Mouse (Mus musculus): ENCODE measurements around the gene 4933402N03Rik. TPM values are rescaled to one million over a fixed set of nuclear protein-coding genes. Genes with fewer than 3 reads are reported as not detected.

4933402N03Rik gene
- polyA plus RNA-seq, 1 experiment, result not detected

DNA sequence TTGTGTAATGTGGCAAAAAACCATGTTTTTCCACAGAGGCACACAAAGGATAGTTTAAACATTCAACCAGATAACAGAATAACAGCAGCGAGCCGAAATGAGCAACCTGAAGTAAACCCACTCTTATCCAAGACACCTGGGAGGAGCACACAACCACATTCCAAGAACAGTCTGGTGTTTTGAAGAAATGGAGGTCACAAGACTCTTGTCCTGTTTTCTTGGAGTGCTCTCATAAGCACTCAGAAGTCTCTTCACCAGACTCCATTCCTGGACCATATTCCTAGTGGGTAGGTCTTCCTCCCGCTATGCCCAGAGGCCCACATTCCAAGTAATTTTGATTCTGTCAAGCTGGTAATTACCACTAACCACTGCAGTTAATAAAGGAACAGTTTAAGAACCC, 4.1 kb upstream of the 4933402N03Rik start:
- Histone ChIP-seq H3K4me3 (ENCODE audit: insufficient read depth, low read depth, low read length) (no peak overlapping the region), H3K27ac (ENCODE audit: insufficient read depth, low read depth, low read length) (no peak overlapping the region), H3K4me1 (ENCODE audit: control insufficient read depth, insufficient read depth, low read length) (no peaks in the 10 kb centered on the region)
- TF ChIP-seq POLR2A (IDR thresholded peaks at IDR 0.05; ENCODE audit: insufficient read depth, low read depth, low read length) (no peak), CTCF (IDR thresholded peaks at IDR 0.05; ENCODE audit: insufficient read depth, low read depth, low read length) (no peak)
- WGBS, result 65% methylated on average over 3 of the region's 3 CpGs

GRCm38 (mm10) chr7:131133181-131133580, 12.9 kb downstream of the 4933402N03Rik start:
- WGBS, result 63% methylated on average over 3 of the region's 3 CpGs
- no peak overlapping the region for H3K4me3 ChIP-seq (ENCODE audit: insufficient read depth, low read depth, low read length)
- no peaks in the 10 kb centered on the region for H3K4me1 ChIP-seq (ENCODE audit: control insufficient read depth, insufficient read depth, low read length)
- no peak overlapping the region for H3K27ac ChIP-seq (ENCODE audit: insufficient read depth, low read depth, low read length)
- no peak for TF ChIP-seq POLR2A (IDR thresholded peaks at IDR 0.05; ENCODE audit: insufficient read depth, low read depth, low read length)
- TF ChIP-seq CTCF (IDR thresholded peaks at IDR 0.05; ENCODE audit: insufficient read depth, low read depth, low read length), result no peak

- WGBS, result 75% methylated on average over 12 of the region's 12 CpGs
- no peak overlapping the region for H3K4me3 ChIP-seq (ENCODE audit: insufficient read depth, low read depth, low read length)
Measured at GRCm38 (mm10) chr7:131130021-131130420, 16.1 kb downstream of the 4933402N03Rik start.

DNA sequence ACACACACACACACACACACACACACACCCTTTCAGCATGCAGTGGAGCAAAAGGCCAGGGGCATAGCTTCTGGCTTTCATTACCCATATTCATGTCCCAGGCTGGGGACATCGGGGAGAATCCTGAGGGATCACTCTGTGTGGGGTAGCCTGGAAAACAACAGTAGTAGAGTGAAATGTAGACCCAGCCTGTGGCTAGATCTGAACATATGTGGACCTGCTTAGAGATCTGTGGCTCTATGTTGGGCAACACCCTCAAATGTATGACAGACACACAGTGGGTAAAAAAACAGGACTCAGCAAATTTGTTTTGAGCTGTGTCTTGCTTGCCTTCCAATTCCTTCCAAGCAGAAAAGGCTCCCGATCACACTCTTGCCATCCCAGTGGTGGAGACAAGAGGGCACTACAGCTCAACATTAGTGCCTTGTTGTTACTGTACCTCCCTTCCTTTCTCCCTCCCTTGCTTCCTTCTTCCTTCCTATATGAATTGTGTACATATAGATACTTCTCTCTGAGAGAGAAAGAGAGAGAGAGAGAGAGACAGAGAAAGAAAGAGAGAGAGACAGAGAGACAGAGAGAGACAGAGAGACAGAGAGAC, 23.8 kb downstream of the 4933402N03Rik start:
- Histone ChIP-seq H3K4me3 (ENCODE audit: insufficient read depth, low read depth, low read length) (no peak overlapping the region), H3K4me1 (ENCODE audit: control insufficient read depth, insufficient read depth, low read length) (no peaks in the 10 kb centered on the region), H3K27ac (ENCODE audit: insufficient read depth, low read depth, low read length) (no peak overlapping the region)
- WGBS, result 73% methylated on average over 2 of the region's 2 CpGs
- TF ChIP-seq CTCF (IDR thresholded peaks at IDR 0.05; ENCODE audit: insufficient read depth, low read depth, low read length), result no peak
- TF ChIP-seq POLR2A (IDR thresholded peaks at IDR 0.05; ENCODE audit: insufficient read depth, low read depth, low read length), result no peak

More at GRCm38 (mm10) chr7:131130021-131130420, 16.1 kb downstream of the 4933402N03Rik start:
- TF ChIP-seq CTCF (IDR thresholded peaks at IDR 0.05; ENCODE audit: insufficient read depth, low read depth, low read length) (no peak), POLR2A (IDR thresholded peaks at IDR 0.05; ENCODE audit: insufficient read depth, low read depth, low read length) (no peak)
- no peak overlapping the region for H3K27ac ChIP-seq (ENCODE audit: insufficient read depth, low read depth, low read length)
- H3K4me1 ChIP-seq (ENCODE audit: control insufficient read depth, insufficient read depth, low read length), result no peaks in the 10 kb centered on the region

- H3K4me3 ChIP-seq (ENCODE audit: insufficient read depth, low read depth, low read length), result no peak overlapping the region
Measured at GRCm38 (mm10) chr7:131114434-131114833, 31.7 kb downstream of the 4933402N03Rik start.

DNA sequence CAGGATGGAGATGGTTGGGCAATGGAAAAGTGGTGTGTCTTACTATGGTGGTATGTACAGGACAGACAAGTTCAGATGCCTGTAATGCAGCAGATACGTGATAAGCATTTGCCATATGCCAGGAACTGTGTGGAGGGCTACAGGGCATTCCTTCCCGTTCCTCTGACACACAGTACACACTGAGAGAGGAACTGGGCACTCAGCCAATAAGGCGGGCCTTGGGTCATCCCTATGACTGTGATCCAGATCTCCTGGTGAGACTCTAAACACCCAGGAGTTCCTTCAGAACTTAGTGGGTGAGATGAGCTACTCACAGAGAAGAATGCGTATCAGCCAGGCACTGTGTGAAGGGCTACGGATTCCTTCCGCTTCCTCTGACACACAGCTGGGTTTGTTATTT, 32.4 kb downstream of the 4933402N03Rik start:
- Histone ChIP-seq H3K4me3 (ENCODE audit: insufficient read depth, low read depth, low read length) (no peak overlapping the region), H3K4me1 (ENCODE audit: control insufficient read depth, insufficient read depth, low read length) (no peaks in the 10 kb centered on the region), H3K27ac (ENCODE audit: insufficient read depth, low read depth, low read length) (no peak overlapping the region)
- 48% methylated on average over 6 of the region's 6 CpGs for WGBS
- TF ChIP-seq POLR2A (IDR thresholded peaks at IDR 0.05; ENCODE audit: insufficient read depth, low read depth, low read length) (no peak), CTCF (IDR thresholded peaks at IDR 0.05; ENCODE audit: insufficient read depth, low read depth, low read length) (no peak)

More at GRCm38 (mm10) chr7:131114434-131114833, 31.7 kb downstream of the 4933402N03Rik start:
- TF ChIP-seq POLR2A (IDR thresholded peaks at IDR 0.05; ENCODE audit: insufficient read depth, low read depth, low read length) (no peak), CTCF (IDR thresholded peaks at IDR 0.05; ENCODE audit: insufficient read depth, low read depth, low read length) (no peak)
- WGBS, result 65% methylated on average over 2 of the region's 2 CpGs
- Histone ChIP-seq H3K27ac (ENCODE audit: insufficient read depth, low read depth, low read length) (no peak overlapping the region), H3K4me1 (ENCODE audit: control insufficient read depth, insufficient read depth, low read length) (no peaks in the 10 kb centered on the region)

DNA sequence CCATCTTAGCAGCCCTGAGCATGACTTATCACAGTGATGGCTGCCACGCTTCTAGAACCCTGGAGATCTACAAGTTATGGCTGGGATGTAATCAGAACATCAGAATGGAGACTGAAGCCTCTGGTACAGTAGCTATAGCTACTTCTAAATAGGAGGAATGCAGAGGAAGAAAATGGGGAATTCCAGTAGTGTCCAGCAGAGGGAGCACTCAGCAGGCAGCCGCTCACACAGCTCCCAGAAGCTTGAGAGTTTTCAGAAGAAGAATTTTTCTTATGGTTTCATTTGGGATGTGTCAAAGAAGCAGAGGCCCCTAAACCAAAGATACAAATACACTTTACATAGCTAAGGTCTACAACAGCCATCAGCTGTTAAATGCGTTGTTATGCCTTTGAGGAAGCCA, 33.6 kb downstream of the 4933402N03Rik start:
- H3K4me1 ChIP-seq (ENCODE audit: control insufficient read depth, insufficient read depth, low read length), result no peaks in the 10 kb centered on the region
- no peak overlapping the region for H3K27ac ChIP-seq (ENCODE audit: insufficient read depth, low read depth, low read length)
- WGBS, result 31% methylated on average over 3 of the region's 3 CpGs
- no peak for TF ChIP-seq CTCF (IDR thresholded peaks at IDR 0.05; ENCODE audit: insufficient read depth, low read depth, low read length)
- TF ChIP-seq POLR2A (IDR thresholded peaks at IDR 0.05; ENCODE audit: insufficient read depth, low read depth, low read length), result no peak
- H3K4me3 ChIP-seq (ENCODE audit: insufficient read depth, low read depth, low read length), result no peak overlapping the region

Other genes with a start within 250 kb of the 4933402N03Rik start
- gene Htra1, start 210.2 kb downstream of the 4933402N03Rik start, polyA plus RNA-seq (2012; ENCODE audit: insufficient read depth, insufficient read length, low replicate concordance, missing spikeins), result not detected in 2 replicates
- gene Dmbt1, start 114.3 kb downstream of the 4933402N03Rik start, polyA plus RNA-seq (2012; ENCODE audit: insufficient read depth, insufficient read length, low replicate concordance, missing spikeins), result not detected in 2 replicates
- not detected in 2 replicates for gene 5430419D17Rik, start 28.1 kb upstream of the 4933402N03Rik start, polyA plus RNA-seq (2012; ENCODE audit: insufficient read depth, insufficient read length, low replicate concordance, missing spikeins)
- not detected in 2 replicates for gene Cuzd1, start 176.0 kb upstream of the 4933402N03Rik start, polyA plus RNA-seq (2012; ENCODE audit: insufficient read depth, insufficient read length, low replicate concordance, missing spikeins)
- not detected in 2 replicates for gene Fam24b, start 183.2 kb upstream of the 4933402N03Rik start, polyA plus RNA-seq (2012; ENCODE audit: insufficient read depth, insufficient read length, low replicate concordance, missing spikeins)
- not detected in 2 replicates for gene Fam24a, start 187.6 kb upstream of the 4933402N03Rik start, polyA plus RNA-seq (2012; ENCODE audit: insufficient read depth, insufficient read length, low replicate concordance, missing spikeins)
- gene 2310057M21Rik, start 216.4 kb upstream of the 4933402N03Rik start, polyA plus RNA-seq (2012; ENCODE audit: insufficient read depth, insufficient read length, low replicate concordance, missing spikeins), result not detected in 2 replicates
- gene Pstk, start 224.8 kb upstream of the 4933402N03Rik start, polyA plus RNA-seq (2012; ENCODE audit: insufficient read depth, insufficient read length, low replicate concordance, missing spikeins), result not detected in 2 replicates

All from olfactory bulb, adult 2 months (tissue).